Mouse (Mus musculus) neural tube, embryonic 11.5 days (tissue): Measurements from ENCODE around the gene Olfr117. TPM values are rescaled to one million over a fixed set of nuclear protein-coding genes. Genes with fewer than 3 reads are reported as not detected.
"Not testable (repeated sequence)": the region's sequence is repeated elsewhere in the genome, so short reads cannot be mapped to it uniquely, and the experiment has no call there.

ENCODE experiments used
- ATAC-seq: fragments of 200-750 bp; cut with Nextera tagmentation; 2 replicates; pipeline ENCODE4 v1.8.0; 2017; ENCODE audit warnings: moderate number of reproducible peaks, mild to moderate bottlenecking, moderate TSS enrichment, moderate library complexity; ENCODE audit not compliant: insufficient read depth, low FRiP score, low TSS enrichment
- DNase-seq: peaks from one replicate; pipeline ENCODE4 v3.0.0-alpha.2; 2015; ENCODE audit warnings: low spot score
- H3K27ac ChIP-seq: fragments of 300-500 bp; sonication (generic); 2 replicates; pipeline ENCODE4 v1.5.1; 2014; ENCODE audit warnings: low read depth, mild to moderate bottlenecking, low read length
- H3K27me3 ChIP-seq: fragments of 300-500 bp; sonication (generic); 2 replicates; pipeline ENCODE4 v1.6.1; 2014; ENCODE audit warnings: mild to moderate bottlenecking, low read length, mixed read lengths; ENCODE audit not compliant: control insufficient read depth, insufficient read depth
- H3K36me3 ChIP-seq: fragments of 300-500 bp; sonication (generic); 2 replicates; pipeline ENCODE4 v1.6.1; 2014; ENCODE audit warnings: mild to moderate bottlenecking, low read length, moderate library complexity, mixed read lengths; ENCODE audit not compliant: control insufficient read depth, insufficient read depth
- H3K4me1 ChIP-seq: fragments of 300-500 bp; sonication (generic); 2 replicates; pipeline ENCODE4 v1.6.1; 2014; ENCODE audit warnings: low read length, mixed read lengths; ENCODE audit not compliant: control insufficient read depth, insufficient read depth
- H3K4me2 ChIP-seq: fragments of 300-500 bp; sonication (generic); 2 replicates; pipeline ENCODE4 v1.6.1; 2014; ENCODE audit warnings: low read depth, mild to moderate bottlenecking, moderate library complexity
- H3K4me3 ChIP-seq: fragments of 300-500 bp; sonication (generic); 2 replicates; pipeline ENCODE4 v1.5.1; 2014; ENCODE audit warnings: low read depth, low read length
- H3K9ac ChIP-seq: fragments of 300-500 bp; sonication (generic); 2 replicates; pipeline ENCODE4 v1.6.1; 2014; ENCODE audit warnings: mild to moderate bottlenecking, low read length
- H3K9me3 ChIP-seq: fragments of 300-500 bp; sonication (generic); 2 replicates; pipeline ENCODE4 v1.6.1; 2016; ENCODE audit warnings: low read length; ENCODE audit not compliant: control insufficient read depth
- WGBS: fragments of 180-500 bp; shearing (Covaris S2); extraction: QIAGEN DNeasy Blood & Tissue Kit; methylation state at CpG from one replicate; pipeline ENCODE4 v1.1.7; 2014; 5-methylcytosine and 5-hydroxymethylcytosine counted together
- polyA plus RNA-seq: library from polyadenylated mRNA; unstranded; fragments of >200 nt; fragmentation: Nextera tagmentation; extraction: Ambion mirVana; gene quantifications from 2 replicates; pipeline ENCODE4 v1.2.1, GENCODE M21; 2014

Olfr117 gene
- not detected in 2 replicates for polyA plus RNA-seq

GRCm38 (mm10) chr17:37663682-37664081 is at the start of gene Olfr117:
Olfr117 (minus strand) TSS chr17:37663782.
- H3K9ac ChIP-seq, result no peak within 1 kb of the TSS
- no peak within 1 kb of the TSS for H3K4me3 ChIP-seq
- no peak for ATAC-seq
- no peak for DNase-seq
- no peaks in the 10 kb centered on the region for H3K27me3 ChIP-seq
- no peak within 1 kb of the TSS for H3K4me2 ChIP-seq
- 74% methylated on average over 1 of the region's 1 CpGs for WGBS
- H3K36me3 ChIP-seq, result no peaks in the 10 kb centered on the region
- no peak within 1 kb of the TSS for H3K27ac ChIP-seq
- no peaks in the 10 kb centered on the region for H3K9me3 ChIP-seq
- H3K4me1 ChIP-seq, result no peaks in the 10 kb centered on the region

- 73% methylated on average over 1 of the region's 1 CpGs for WGBS
- H3K27ac ChIP-seq, DNase-seq, H3K4me3 ChIP-seq, H3K27me3 ChIP-seq, H3K4me1 ChIP-seq, H3K9me3 ChIP-seq, H3K4me2 ChIP-seq, ATAC-seq, H3K9ac ChIP-seq, H3K36me3 ChIP-seq: not testable (repeated sequence)
Observed at GRCm38 (mm10) chr17:37696264-37696663, 32.7 kb upstream of the Olfr117 start, which contains the start of gene Olfr119. Olfr119 (plus strand) TSS chr17:37696564.

- WGBS, result 76% methylated on average over 2 of the region's 2 CpGs
- Histone ChIP-seq H3K4me2 (no peak within 1 kb of the TSS), H3K4me3 (no peak within 1 kb of the TSS), H3K36me3 (no peaks in the 10 kb centered on the region), H3K4me1 (no peaks in the 10 kb centered on the region), H3K27ac (no peak within 1 kb of the TSS), H3K9ac (no peak within 1 kb of the TSS), H3K27me3 (no peaks in the 10 kb centered on the region), H3K9me3 (no peaks in the 10 kb centered on the region)
- ATAC-seq, result no peak
- no peak for DNase-seq
Observed at GRCm38 (mm10) chr17:37666688-37667087, 3.1 kb upstream of the Olfr117 start, which contains the start of gene Olfr118. Olfr118 (plus strand) TSS chr17:37666988.

- no peak within 1 kb of the TSS for H3K4me2 ChIP-seq
- H3K9me3 ChIP-seq, result 0 out of 2 replicates have a peak, but pooled peaks cover 4% of the 10 kb centered on the region
- 86% methylated on average over 2 of the region's 2 CpGs for WGBS
- DNase-seq, result no peak
- no peak within 1 kb of the TSS for H3K9ac ChIP-seq
- no peaks in the 10 kb centered on the region for H3K27me3 ChIP-seq
- no peak for ATAC-seq
- no peak within 1 kb of the TSS for H3K27ac ChIP-seq
- H3K36me3 ChIP-seq, result no peaks in the 10 kb centered on the region
- H3K4me1 ChIP-seq, result no peaks in the 10 kb centered on the region
- no peak within 1 kb of the TSS for H3K4me3 ChIP-seq
Observed at GRCm38 (mm10) chr17:37627009-37627408, 36.6 kb downstream of the Olfr117 start, which contains the start of the genes Olfr115 and Olfr116. Olfr115 (minus strand) TSS chr17:37627109. Olfr116 (minus strand) TSS chr17:37627199.

Other genes with a start within 250 kb of the Olfr117 start
- gene Olfr108, start 218.3 kb downstream of the Olfr117 start, polyA plus RNA-seq, result not detected in 2 replicates
- not detected in 2 replicates for gene Olfr109, start 204.9 kb downstream of the Olfr117 start, polyA plus RNA-seq
- gene H2-M2, start 180.2 kb downstream of the Olfr117 start, polyA plus RNA-seq, result not detected in 2 replicates
- not detected in 2 replicates for gene Olfr110, start 171.3 kb downstream of the Olfr117 start, polyA plus RNA-seq
- not detected in 2 replicates for gene Olfr111, start 155.8 kb downstream of the Olfr117 start, polyA plus RNA-seq
- gene Olfr112, start 94.3 kb downstream of the Olfr117 start, polyA plus RNA-seq, result not detected in 2 replicates
- gene Olfr113, start 86.1 kb downstream of the Olfr117 start, polyA plus RNA-seq, result not detected in 2 replicates
- gene Olfr114, start 71.0 kb downstream of the Olfr117 start, polyA plus RNA-seq, result not detected in 2 replicates
- not detected in 2 replicates for gene Olfr115, start 36.7 kb downstream of the Olfr117 start, polyA plus RNA-seq
- not detected in 2 replicates for gene Olfr116, start 36.6 kb downstream of the Olfr117 start, polyA plus RNA-seq
- not detected in 2 replicates for gene Olfr118, start 3.2 kb upstream of the Olfr117 start, polyA plus RNA-seq
- not detected in 2 replicates for gene Olfr119, start 32.8 kb upstream of the Olfr117 start, polyA plus RNA-seq
- not detected in 2 replicates for gene Olfr120, start 58.0 kb upstream of the Olfr117 start, polyA plus RNA-seq
- not detected in 2 replicates for gene Olfr121, start 85.1 kb upstream of the Olfr117 start, polyA plus RNA-seq
- gene Olfr122, start 104.8 kb upstream of the Olfr117 start, polyA plus RNA-seq, result not detected in 2 replicates
- gene Olfr123, start 129.7 kb upstream of the Olfr117 start, polyA plus RNA-seq, result not detected in 2 replicates
- not detected in 2 replicates for gene Olfr124, start 136.1 kb upstream of the Olfr117 start, polyA plus RNA-seq
- gene Olfr125, start 169.2 kb upstream of the Olfr117 start, polyA plus RNA-seq, result not detected in 2 replicates
- gene Olfr126, start 183.7 kb upstream of the Olfr117 start, polyA plus RNA-seq, result not detected in 2 replicates
- gene Olfr127, start 236.7 kb upstream of the Olfr117 start, polyA plus RNA-seq, result not detected in 2 replicates